Mouse (Mus musculus): ENCODE measurements around the gene Ppp1r12a.

DNA sequence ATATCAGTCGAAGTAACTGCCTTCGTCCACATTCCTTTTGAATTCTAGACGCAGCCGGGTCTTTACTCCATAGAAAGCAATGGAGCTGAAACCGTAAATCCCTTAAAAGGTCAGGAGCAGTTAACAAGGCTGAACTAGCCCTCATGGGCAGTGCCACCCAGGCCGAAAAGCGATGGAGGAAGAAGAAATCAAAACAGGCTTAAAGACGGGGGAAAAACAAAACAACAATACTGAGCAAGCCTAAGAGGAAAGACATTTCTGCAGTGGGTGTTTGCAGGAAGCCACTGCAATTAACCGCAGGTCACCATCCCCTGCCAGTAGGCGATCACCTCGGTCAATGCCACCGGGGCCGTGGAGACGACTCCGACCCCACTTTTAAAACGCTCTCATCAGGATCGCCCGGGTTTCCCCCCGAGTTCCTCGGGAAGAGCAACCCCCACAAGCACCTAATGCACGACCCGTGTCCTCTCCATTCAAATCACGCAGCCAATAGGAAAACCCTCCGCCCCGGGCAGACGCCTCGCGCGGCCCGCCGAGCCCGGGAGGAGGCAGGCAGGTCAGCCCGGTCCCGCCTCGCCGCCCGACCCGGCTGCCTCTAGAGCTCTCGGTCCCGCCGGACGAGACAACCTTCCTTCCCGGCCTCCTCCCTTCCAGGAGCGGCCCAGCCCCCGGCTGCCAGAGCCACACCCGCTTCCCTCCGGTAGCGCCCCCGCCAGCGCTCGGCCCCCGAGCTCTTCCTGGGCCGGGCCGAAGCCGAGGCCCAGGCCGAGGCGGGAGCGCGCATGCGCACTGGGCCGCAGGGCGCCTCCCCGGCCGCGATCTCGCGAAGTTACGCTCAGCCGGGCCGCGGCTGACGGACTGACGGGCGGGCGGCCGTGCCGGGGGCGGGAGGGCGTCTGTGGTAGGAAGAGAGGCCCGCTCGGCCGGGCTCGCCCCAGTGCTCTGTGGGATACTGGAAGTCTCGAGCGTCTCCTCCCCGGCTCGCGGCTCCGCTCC is at the start of gene Ppp1r12a:
- TF ChIP-seq GATA1 (IDR thresholded peaks at IDR 0.05; ENCODE audit: borderline replicate concordance, low read length): no peak
- TF ChIP-seq FLI1 (IDR thresholded peaks at IDR 0.05; ENCODE audit: low read length): no peak
